Mouse (Mus musculus): ENCODE results near the gene Ube2n.

GRCm38 (mm10) chr10:95508793-95509192 lies 6.2 kb upstream of the Ube2n start:
- TF ChIP-seq CTCF (IDR thresholded peaks at IDR 0.05; ENCODE audit: low read depth, low read length) (no peak), POLR2A (IDR thresholded peaks at IDR 0.05; ENCODE audit: insufficient read depth, low read length) (no peak)

Data from ES-Bruce4 (cell line).